Mouse (Mus musculus): ENCODE results near the gene Samd3. TPM values are rescaled to one million over a fixed set of nuclear protein-coding genes. Genes with fewer than 3 reads are reported as not detected.

Samd3 gene
- total and polyA plus RNA-seq, 2 experiments, result 0.07 to 0.28 TPM

- Histone ChIP-seq H3K9ac (ENCODE audit: low read depth, low read length) (no peak overlapping the region), H3K27me3 (ENCODE audit: control insufficient read depth, insufficient read depth, low read length) (no peaks in the 10 kb centered on the region), H3K4me1 (ENCODE audit: control insufficient read depth, insufficient read depth, low read length) (no peaks in the 10 kb centered on the region), H3K79me2 (ENCODE audit: control insufficient read depth, insufficient read depth, low read length) (no peaks in the 10 kb centered on the region), H3K4me3 (ENCODE audit: insufficient read depth, low read depth, low read length) (no peak overlapping the region), H3K36me3 (ENCODE audit: control insufficient read depth, insufficient read depth, low read length) (peaks cover 43% of the 10 kb centered on the region), H3K27ac (replicated peaks; ENCODE audit: insufficient read depth, low read depth, low read length) (no peak overlapping the region)
- DNase-seq (ENCODE audit: extremely low read depth, low read depth, low spot score), result no peak
- TF ChIP-seq CTCF (IDR thresholded peaks at IDR 0.05; ENCODE audit: low read depth, low read length), result no peak
- TF ChIP-seq POLR2A (IDR thresholded peaks at IDR 0.05; ENCODE audit: extremely low read depth, insufficient read depth, low read length), result no peak
- 96% methylated on average over 15 of the region's 15 CpGs for WGBS
Measured at GRCm38 (mm10) chr10:26314327-26314726, 84.8 kb downstream of the Samd3 start.

- peak; percentile 57 for DNase-seq (ENCODE audit: extremely low read depth, low read depth, low spot score)
- H3K4me1 ChIP-seq (ENCODE audit: control insufficient read depth, insufficient read depth, low read length), result no peaks in the 10 kb centered on the region; the same call in 1 of the 2 replicates
- TF ChIP-seq CTCF (IDR thresholded peaks at IDR 0.05; ENCODE audit: low read depth, low read length) (no peak), POLR2A (IDR thresholded peaks at IDR 0.05; ENCODE audit: extremely low read depth, insufficient read depth, low read length) (no peak)
Measured at GRCm38 (mm10) chr10:26320679-26321078, 91.2 kb downstream of the Samd3 start.

More at GRCm38 (mm10) chr10:26320679-26321078, 91.2 kb downstream of the Samd3 start:
- no peak overlapping the region for H3K27ac ChIP-seq (replicated peaks; ENCODE audit: insufficient read depth, low read depth, low read length)
- H3K4me3 ChIP-seq (ENCODE audit: insufficient read depth, low read depth, low read length), result no peak overlapping the region
- H3K9ac ChIP-seq (ENCODE audit: low read depth, low read length), result no peak overlapping the region
- WGBS, result 43% methylated on average over 4 of the region's 4 CpGs
- H3K36me3 ChIP-seq (ENCODE audit: control insufficient read depth, insufficient read depth, low read length), result peaks cover 21% of the 10 kb centered on the region
- no peaks in the 10 kb centered on the region for H3K79me2 ChIP-seq (ENCODE audit: control insufficient read depth, insufficient read depth, low read length)
- no peaks in the 10 kb centered on the region for H3K27me3 ChIP-seq (ENCODE audit: control insufficient read depth, insufficient read depth, low read length)

Other genes with a start within 250 kb of the Samd3 start
- gene Gm9767, start 151.5 kb upstream of the Samd3 start, total RNA-seq (2014; rRNA removed), result not detected in 2 replicates
- not detected in 2 replicates for gene Gm9767, start 151.5 kb upstream of the Samd3 start, polyA plus RNA-seq (2012; rRNA removed)
- gene Tmem200a, start 150.7 kb upstream of the Samd3 start, total RNA-seq (2014; rRNA removed), result 0.07 TPM in 1 of 2 replicates, not detected in the other
- gene Tmem200a, start 150.7 kb upstream of the Samd3 start, polyA plus RNA-seq (2012; rRNA removed), result not detected in 2 replicates
- 3.6 and 4.1 TPM in 2 replicates for gene L3mbtl3, start 146.3 kb downstream of the Samd3 start, total RNA-seq (2014; rRNA removed)
- 1.2 and 1.7 TPM in 2 replicates for gene L3mbtl3, start 146.3 kb downstream of the Samd3 start, polyA plus RNA-seq (2012; rRNA removed)

All from liver, adult 2 months (tissue).